Mouse (Mus musculus) liver, adult 2 months (tissue): ENCODE data around the gene Irf2. TPM values are rescaled to one million over a fixed set of nuclear protein-coding genes. Genes with fewer than 3 reads are reported as not detected.
A peak's percentile ranks its signal among the peaks of the same experiment; 100 is the strongest.

Source experiments
- DNase-seq: peaks from one replicate; pipeline ENCODE4 v3.0.0-alpha.2; 2011; ENCODE audit warnings: low read depth, low spot score; ENCODE audit errors: extremely low read depth
- H3K27ac ChIP-seq: fragments of 200-500 bp; replicated peaks from 2 replicates; pipeline ENCODE4 v1.5.1; 2012; ENCODE audit warnings: low read depth, mild to moderate bottlenecking, control low read depth, inconsistent platforms, low read length; ENCODE audit not compliant: insufficient read depth
- H3K27me3 ChIP-seq: fragments of 200-500 bp; 2 replicates; pipeline ENCODE4 v1.6.1; 2012; ENCODE audit warnings: mild to moderate bottlenecking, moderate library complexity, low read length, inconsistent platforms; ENCODE audit not compliant: control insufficient read depth, insufficient read depth
- H3K36me3 ChIP-seq: fragments of 200-500 bp; 2 replicates; pipeline ENCODE4 v1.6.1; 2012; ENCODE audit warnings: low read length, inconsistent platforms; ENCODE audit not compliant: control insufficient read depth, insufficient read depth
- H3K4me1 ChIP-seq: fragments of 200-500 bp; 2 replicates; pipeline ENCODE4 v1.6.1; 2011; ENCODE audit warnings: low read length; ENCODE audit not compliant: control insufficient read depth, insufficient read depth
- H3K4me3 ChIP-seq: fragments of 200-500 bp; 2 replicates; pipeline ENCODE4 v1.5.1; 2011; ENCODE audit warnings: low read depth, mild to moderate bottlenecking, control low read depth, low read length, moderate library complexity; ENCODE audit not compliant: insufficient read depth
- H3K79me2 ChIP-seq: fragments of 200-500 bp; 2 replicates; pipeline ENCODE4 v1.6.1; 2012; ENCODE audit warnings: inconsistent platforms, mild to moderate bottlenecking, low read length, moderate library complexity; ENCODE audit not compliant: control insufficient read depth, insufficient read depth
- H3K9ac ChIP-seq: fragments of 200-500 bp; 2 replicates; pipeline ENCODE4 v1.6.1; 2012; ENCODE audit warnings: low read depth, mild to moderate bottlenecking, control low read depth, inconsistent platforms, low read length
- CTCF ChIP-seq: fragments of 200-500 bp; IDR thresholded peaks from 2 replicates; pipeline ENCODE4 v1.5.1; 2011; ENCODE audit warnings: low read depth, low read length, control low read depth
- POLR2A ChIP-seq: fragments of 200-500 bp; IDR thresholded peaks from 2 replicates; pipeline ENCODE4 v1.6.1; 2011; ENCODE audit warnings: low read length, control low read depth; ENCODE audit not compliant: insufficient read depth; ENCODE audit errors: extremely low read depth
- WGBS: fragments of 180-500 bp; shearing (Covaris S2); methylation state at CpG from one replicate; pipeline ENCODE4 v1.1.7; 2018; 5-methylcytosine and 5-hydroxymethylcytosine counted together
- polyA plus RNA-seq: library from polyadenylated mRNA; depleted of rRNA; stranded (reverse); fragments of >200 nt; gene quantifications from 2 replicates; pipeline ENCODE4 v1.2.3, GENCODE M21; 2012
- total RNA-seq: library from RNA; depleted of rRNA; stranded (reverse); fragments of >200 nt; gene quantifications from 2 replicates; pipeline ENCODE4 v1.2.3, GENCODE M21; 2014

The Irf2 gene
- total and polyA plus RNA-seq, 2 experiments, result 13.7 to 23.4 TPM

DNA sequence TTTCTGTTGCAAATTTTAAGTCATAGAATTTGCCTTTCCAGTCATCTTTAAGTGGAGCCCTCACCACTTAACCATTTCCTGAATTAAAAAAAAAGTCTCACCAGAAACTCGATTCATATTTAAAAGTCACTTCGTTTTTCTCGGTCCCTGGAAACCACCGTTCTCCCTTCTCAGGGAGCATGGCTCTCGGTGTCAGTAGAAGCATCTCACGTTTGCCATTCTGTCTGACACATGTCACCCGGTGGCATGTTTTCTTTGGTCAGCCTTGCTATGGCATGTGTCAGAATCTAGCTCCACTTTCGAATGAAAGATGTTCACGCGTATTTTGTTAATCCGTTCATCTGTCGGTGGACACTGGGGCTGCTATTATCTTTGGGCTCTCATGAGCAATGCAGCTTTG lies 13.5 kb downstream of the Irf2 start:
- H3K27me3 ChIP-seq, result no peaks in the 10 kb centered on the region
- peaks cover 23% of the 10 kb centered on the region for H3K4me1 ChIP-seq
- no peak overlapping the region for H3K4me3 ChIP-seq
- no peak overlapping the region for H3K27ac ChIP-seq
- DNase-seq, result no peak
- peaks cover 1% of the 10 kb centered on the region; the same call in 1 of the 2 replicates for H3K36me3 ChIP-seq
- H3K9ac ChIP-seq, result no peak overlapping the region
- H3K79me2 ChIP-seq, result peaks cover 53% of the 10 kb centered on the region
- TF ChIP-seq POLR2A (no peak), CTCF (no peak)
- 88% methylated on average over 12 of the region's 12 CpGs for WGBS

DNA sequence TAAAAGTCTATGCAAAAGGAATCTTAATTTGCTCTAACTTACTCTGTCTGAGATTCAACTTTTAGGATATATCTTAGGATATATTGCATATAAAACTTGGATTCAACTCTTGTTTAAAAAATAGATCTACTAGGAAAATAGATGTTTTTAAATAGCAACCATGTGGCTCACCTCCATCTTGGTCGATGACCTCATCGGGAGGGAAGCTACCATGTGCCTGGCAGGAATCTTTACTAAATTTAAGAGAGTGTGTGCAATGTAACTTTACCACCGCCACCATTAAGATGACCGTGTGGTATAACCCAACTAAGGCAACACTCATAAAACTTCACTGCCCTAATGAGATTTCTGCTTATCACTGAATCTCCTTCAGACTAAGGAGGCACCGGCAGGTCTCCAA lies 14.8 kb downstream of the Irf2 start:
- Histone ChIP-seq H3K36me3 (peaks cover 1% of the 10 kb centered on the region; the same call in 1 of the 2 replicates), H3K9ac (no peak overlapping the region), H3K79me2 (peaks cover 50% of the 10 kb centered on the region), H3K27ac (no peak overlapping the region), H3K4me3 (no peak overlapping the region), H3K27me3 (no peaks in the 10 kb centered on the region), H3K4me1 (peaks cover 27% of the 10 kb centered on the region)
- no peak for DNase-seq
- 82% methylated on average over 5 of the region's 5 CpGs for WGBS
- no peak for TF ChIP-seq POLR2A
- TF ChIP-seq CTCF, result no peak

DNA sequence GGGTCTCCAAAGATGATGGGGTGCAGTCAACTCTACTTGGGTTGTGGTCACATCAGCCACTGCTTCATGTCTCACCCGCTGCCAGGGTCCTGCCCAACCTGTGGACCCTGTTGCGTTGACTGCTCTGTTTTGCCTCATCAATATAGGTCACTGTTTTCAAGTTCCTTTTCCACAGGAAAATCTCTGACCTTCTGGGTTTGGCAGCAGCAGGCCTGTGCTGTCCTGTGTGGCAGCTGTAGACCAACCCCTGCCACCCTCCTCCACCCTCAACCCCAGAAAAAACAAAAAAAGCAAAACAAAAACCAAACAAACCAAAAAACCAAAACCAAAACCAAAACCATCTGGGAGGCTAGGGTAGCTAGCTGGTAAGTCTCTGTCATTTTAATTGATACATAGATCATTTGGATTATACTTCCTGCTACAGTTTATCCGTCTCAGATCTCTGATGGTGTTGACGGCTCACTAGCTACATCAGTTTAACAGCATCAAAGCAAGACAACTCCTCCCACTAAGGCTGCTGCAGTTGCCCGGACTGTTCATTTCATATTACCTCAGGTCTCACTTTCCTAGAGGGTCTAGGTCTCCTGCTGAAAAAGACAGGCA lies 16.3 kb downstream of the Irf2 start:
- no peaks in the 10 kb centered on the region for H3K27me3 ChIP-seq

DNA sequence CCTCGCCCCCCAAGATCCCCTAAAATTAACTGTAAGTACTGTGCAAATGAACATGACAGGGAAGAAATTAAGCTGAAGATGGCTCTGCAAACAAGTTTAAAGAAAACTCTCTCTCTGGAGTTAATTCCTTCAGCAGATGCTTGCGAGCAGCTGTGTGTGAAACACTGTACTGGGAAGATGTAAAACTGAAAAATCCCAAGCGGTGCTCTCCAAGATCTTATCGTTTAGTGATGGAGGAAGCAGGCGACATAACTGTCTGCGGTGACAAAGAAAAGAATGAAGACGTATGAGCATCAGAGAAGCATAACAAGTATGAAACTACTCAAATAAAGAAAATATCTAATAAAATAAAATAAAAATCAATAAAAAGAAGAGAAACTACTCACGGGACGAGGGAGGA lies 18.1 kb downstream of the Irf2 start:
- no peak for TF ChIP-seq POLR2A
- no peak for TF ChIP-seq CTCF
- H3K9ac ChIP-seq, result no peak overlapping the region
- H3K4me3 ChIP-seq, result no peak overlapping the region
- peaks cover 40% of the 10 kb centered on the region for H3K4me1 ChIP-seq
- H3K36me3 ChIP-seq, result no peaks in the 10 kb centered on the region
- WGBS, result 93% methylated on average over 9 of the region's 9 CpGs
- no peak for DNase-seq
- no peak overlapping the region for H3K27ac ChIP-seq
- H3K79me2 ChIP-seq, result peaks cover 54% of the 10 kb centered on the region
- no peaks in the 10 kb centered on the region for H3K27me3 ChIP-seq

More for the DNA sequence above, 16.3 kb downstream of the Irf2 start:
- Histone ChIP-seq H3K27ac (no peak overlapping the region), H3K36me3 (0 out of 2 replicates have a peak, but pooled peaks cover 1% of the 10 kb centered on the region), H3K4me3 (no peak overlapping the region), H3K79me2 (peaks cover 53% of the 10 kb centered on the region), H3K9ac (no peak overlapping the region), H3K4me1 (peaks cover 30% of the 10 kb centered on the region)
- no peak for TF ChIP-seq POLR2A
- TF ChIP-seq CTCF, result no peak
- WGBS, result 24% methylated on average over 5 of the region's 5 CpGs
- DNase-seq, result peak; percentile 72

DNA sequence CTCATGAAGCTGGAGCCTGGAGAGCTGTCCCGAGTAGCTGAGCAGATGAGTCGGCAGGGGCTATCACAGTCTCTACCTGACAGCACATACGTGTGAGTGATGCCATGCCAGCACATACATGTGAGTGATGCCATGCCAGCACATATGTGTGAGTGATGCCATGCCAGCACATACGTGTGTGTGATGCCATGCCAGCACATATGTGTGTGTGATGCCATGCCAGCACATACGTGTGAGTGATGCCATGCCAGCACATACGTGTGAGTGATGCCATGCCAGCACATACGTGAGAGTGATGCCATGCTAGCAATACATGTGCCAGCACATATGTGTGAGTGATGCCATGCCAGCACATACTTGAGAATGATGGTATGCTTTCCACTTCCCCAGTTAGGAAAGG lies 18.6 kb downstream of the Irf2 start:
- WGBS, result 93% methylated on average over 7 of the region's 7 CpGs
- TF ChIP-seq CTCF (no peak), POLR2A (no peak)
- Histone ChIP-seq H3K27ac (no peak overlapping the region), H3K79me2 (peaks cover 56% of the 10 kb centered on the region), H3K36me3 (no peaks in the 10 kb centered on the region), H3K4me3 (no peak overlapping the region), H3K9ac (no peak overlapping the region), H3K27me3 (no peaks in the 10 kb centered on the region), H3K4me1 (peaks cover 38% of the 10 kb centered on the region)
- no peak for DNase-seq

DNA sequence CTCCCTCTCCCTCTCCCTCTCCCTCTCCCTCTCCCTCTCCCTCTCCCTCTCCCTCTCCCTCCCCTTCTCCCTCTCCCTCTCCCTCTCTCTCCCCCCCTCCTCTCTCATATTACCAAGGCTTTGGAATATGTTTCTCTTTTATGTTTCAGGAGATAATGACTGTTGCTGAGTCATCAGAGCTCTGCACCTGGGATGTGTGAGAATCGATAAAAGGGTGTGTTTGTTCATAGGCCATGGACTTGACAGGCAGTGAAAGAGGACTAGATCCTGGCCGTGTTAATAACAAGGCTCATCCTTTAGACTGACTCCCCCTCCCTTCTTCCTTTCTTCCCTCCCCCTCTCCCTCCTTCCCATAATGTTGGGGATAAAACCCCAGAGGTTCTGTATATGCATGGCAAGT lies 19.1 kb downstream of the Irf2 start:
- peak; percentile 81 for DNase-seq
- Histone ChIP-seq H3K27ac (no peak overlapping the region), H3K9ac (no peak overlapping the region), H3K4me3 (no peak overlapping the region), H3K79me2 (peaks cover 55% of the 10 kb centered on the region), H3K36me3 (no peaks in the 10 kb centered on the region), H3K27me3 (no peaks in the 10 kb centered on the region), H3K4me1 (peaks cover 37% of the 10 kb centered on the region)
- 20% methylated on average over 2 of the region's 2 CpGs for WGBS
- TF ChIP-seq POLR2A (no peak), CTCF (no peak)
